Mouse (Mus musculus) embryonic facial prominence, embryonic 12.5 days (tissue): ENCODE measurements around the gene Itga9. TPM values are rescaled to one million over a fixed set of nuclear protein-coding genes. Genes with fewer than 3 reads are reported as not detected.

Source experiments
- ATAC-seq: fragments of 200-750 bp; cut with Nextera tagmentation; 2 replicates; pipeline ENCODE4 v1.8.0; 2017; ENCODE audit not compliant: insufficient number of reproducible peaks, insufficient read depth, low FRiP score, low TSS enrichment
- H3K27ac ChIP-seq: fragments of 300-500 bp; sonication (generic); 2 replicates; pipeline ENCODE4 v1.5.1; 2016; ENCODE audit warnings: mild to moderate bottlenecking
- H3K27me3 ChIP-seq: fragments of 300-500 bp; sonication (generic); 2 replicates; pipeline ENCODE4 v1.6.1; 2016; ENCODE audit warnings: mild to moderate bottlenecking, moderate library complexity
- H3K36me3 ChIP-seq: fragments of 300-500 bp; sonication (generic); 2 replicates; pipeline ENCODE4 v1.6.1; 2016; ENCODE audit warnings: mild to moderate bottlenecking
- H3K4me1 ChIP-seq: fragments of 300-500 bp; sonication (generic); 2 replicates; pipeline ENCODE4 v1.6.1; 2016
- H3K4me2 ChIP-seq: fragments of 300-500 bp; sonication (generic); replicated peaks from 2 replicates; pipeline ENCODE4 v1.6.1; 2016; ENCODE audit warnings: mild to moderate bottlenecking, moderate library complexity
- H3K4me3 ChIP-seq: fragments of 300-500 bp; sonication (generic); 2 replicates; pipeline ENCODE4 v1.5.1; 2016; ENCODE audit warnings: mild to moderate bottlenecking
- H3K9ac ChIP-seq: fragments of 300-500 bp; sonication (generic); 2 replicates; pipeline ENCODE4 v1.6.1; 2016; ENCODE audit warnings: mild to moderate bottlenecking, moderate library complexity
- H3K9me3 ChIP-seq: fragments of 300-500 bp; sonication (generic); 2 replicates; pipeline ENCODE4 v1.6.1; 2016; ENCODE audit warnings: mild to moderate bottlenecking, moderate library complexity
- WGBS: fragments of 180-500 bp; shearing (Covaris S2); methylation state at CpG from one replicate; pipeline ENCODE4 v1.1.7; 2016; 5-methylcytosine and 5-hydroxymethylcytosine counted together
- polyA plus RNA-seq: library from polyadenylated mRNA; unstranded; fragments of >200 nt; fragmentation: Nextera tagmentation; extraction: Ambion mirVana; gene quantifications from 2 replicates; pipeline ENCODE4 v1.2.1, GENCODE M21; 2016

Itga9 gene
- polyA plus RNA-seq, 1 experiment from 2014 or later, result 18.7 TPM

DNA sequence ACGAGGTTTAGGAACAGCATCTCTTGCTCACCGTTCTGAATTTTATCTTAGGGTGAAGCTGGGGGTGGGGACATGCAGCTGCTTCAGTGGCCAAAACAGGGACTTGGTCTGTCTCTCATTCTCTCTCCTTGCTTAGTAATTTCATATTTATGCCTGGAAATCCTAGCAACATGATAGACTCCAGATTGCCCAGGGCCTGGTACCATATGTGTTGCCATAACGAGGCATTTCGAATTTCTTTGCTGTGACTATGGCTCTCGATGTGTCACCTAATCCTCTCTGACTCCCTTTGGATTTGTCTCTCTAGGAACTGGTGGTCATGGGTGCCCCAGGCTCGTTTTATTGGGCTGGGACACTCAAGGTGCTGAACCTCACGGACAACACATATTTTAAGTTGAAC lies 51.7 kb downstream of the Itga9 start:
- ATAC-seq, result no peak
- WGBS, result 64% methylated on average over 7 of the region's 7 CpGs
- Histone ChIP-seq H3K4me2 (no peak overlapping the region), H3K4me3 (no peak overlapping the region), H3K9ac (no peak overlapping the region), H3K4me1 (peaks cover 23% of the 10 kb centered on the region), H3K9me3 (no peaks in the 10 kb centered on the region), H3K27ac (no peak overlapping the region), H3K36me3 (peaks cover 24% of the 10 kb centered on the region), H3K27me3 (no peaks in the 10 kb centered on the region)

GRCm38 (mm10) chr9:118659809-118660208 lies 53.3 kb downstream of the Itga9 start:
- no peak for ATAC-seq
- Histone ChIP-seq H3K27ac (no peak overlapping the region), H3K9ac (no peak overlapping the region), H3K4me3 (no peak overlapping the region), H3K9me3 (no peaks in the 10 kb centered on the region), H3K4me2 (no peak overlapping the region), H3K4me1 (peaks cover 9% of the 10 kb centered on the region; the same call in 1 of the 2 replicates), H3K36me3 (peaks cover 32% of the 10 kb centered on the region), H3K27me3 (no peaks in the 10 kb centered on the region)
- WGBS, result 88% methylated on average over 5 of the region's 5 CpGs

GRCm38 (mm10) chr9:118660259-118660658 lies 53.8 kb downstream of the Itga9 start:
- Histone ChIP-seq H3K9me3 (no peaks in the 10 kb centered on the region), H3K36me3 (peaks cover 32% of the 10 kb centered on the region), H3K4me3 (no peak overlapping the region), H3K4me1 (peaks cover 4% of the 10 kb centered on the region; the same call in 1 of the 2 replicates), H3K27ac (no peak overlapping the region), H3K27me3 (no peaks in the 10 kb centered on the region), H3K4me2 (no peak overlapping the region), H3K9ac (no peak overlapping the region)
- no peak for ATAC-seq
- 71% methylated on average over 7 of the region's 7 CpGs for WGBS

- no peak for ATAC-seq
- no peak overlapping the region for H3K27ac ChIP-seq
- H3K4me3 ChIP-seq, result no peak overlapping the region
- peaks cover 32% of the 10 kb centered on the region for H3K36me3 ChIP-seq
- 92% methylated on average over 8 of the region's 8 CpGs for WGBS
- H3K27me3 ChIP-seq, result no peaks in the 10 kb centered on the region
- H3K4me2 ChIP-seq, result no peak overlapping the region
- H3K4me1 ChIP-seq, result 0 out of 2 replicates have a peak, but pooled peaks cover 4% of the 10 kb centered on the region
- no peak overlapping the region for H3K9ac ChIP-seq
- H3K9me3 ChIP-seq, result no peaks in the 10 kb centered on the region
Observed at GRCm38 (mm10) chr9:118662026-118662425, 55.5 kb downstream of the Itga9 start.

GRCm38 (mm10) chr9:118662476-118662875 lies 56.0 kb downstream of the Itga9 start:
- Histone ChIP-seq H3K27me3 (no peaks in the 10 kb centered on the region), H3K27ac (no peak overlapping the region), H3K9ac (no peak overlapping the region), H3K9me3 (no peaks in the 10 kb centered on the region), H3K4me1 (0 out of 2 replicates have a peak, but pooled peaks cover 4% of the 10 kb centered on the region), H3K36me3 (peaks cover 32% of the 10 kb centered on the region), H3K4me2 (no peak overlapping the region), H3K4me3 (no peak overlapping the region)
- no peak for ATAC-seq
- WGBS, result 91% methylated on average over 10 of the region's 10 CpGs

DNA sequence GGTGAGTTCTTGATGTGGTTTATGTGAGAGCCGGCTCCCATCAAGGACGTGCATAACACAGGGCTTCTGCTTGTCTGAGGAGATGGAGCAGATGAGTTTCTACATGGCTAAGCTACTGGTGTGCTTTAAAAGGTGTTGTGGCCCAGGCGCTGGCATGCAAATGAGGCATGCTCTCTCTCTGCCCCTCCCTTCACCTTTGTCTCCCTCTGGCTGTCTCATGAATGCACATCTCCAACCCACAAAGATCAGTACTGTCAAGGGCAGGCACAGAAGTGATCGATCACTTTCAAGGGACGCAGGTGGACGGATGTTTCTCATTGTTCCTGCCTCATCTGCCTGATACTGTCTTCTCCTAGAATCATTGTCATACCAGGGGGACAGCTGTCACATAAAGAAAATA lies 57.4 kb downstream of the Itga9 start:
- Histone ChIP-seq H3K27ac (no peak overlapping the region), H3K4me3 (no peak overlapping the region), H3K4me1 (no peaks in the 10 kb centered on the region), H3K9ac (no peak overlapping the region), H3K4me2 (no peak overlapping the region), H3K27me3 (no peaks in the 10 kb centered on the region), H3K9me3 (no peaks in the 10 kb centered on the region), H3K36me3 (peaks cover 32% of the 10 kb centered on the region)
- whole genome bisulfite sequencing, result 77% methylated on average over 6 of the region's 6 CpGs
- ATAC-seq, result no peak

GRCm38 (mm10) chr9:118666069-118666468 lies 59.6 kb downstream of the Itga9 start:
- no peak overlapping the region for H3K27ac ChIP-seq
- H3K9me3 ChIP-seq, result no peaks in the 10 kb centered on the region
- ATAC-seq, result no peak
- no peak overlapping the region for H3K4me3 ChIP-seq
- H3K4me1 ChIP-seq, result no peaks in the 10 kb centered on the region
- 75% methylated on average over 3 of the region's 3 CpGs for WGBS
- peaks cover 37% of the 10 kb centered on the region for H3K36me3 ChIP-seq
- H3K9ac ChIP-seq, result no peak overlapping the region
- no peaks in the 10 kb centered on the region for H3K27me3 ChIP-seq
- no peak overlapping the region for H3K4me2 ChIP-seq

- H3K36me3 ChIP-seq, result peaks cover 27% of the 10 kb centered on the region
- no peaks in the 10 kb centered on the region for H3K9me3 ChIP-seq
- no peak overlapping the region for H3K4me2 ChIP-seq
- no peak for ATAC-seq
- no peak overlapping the region for H3K27ac ChIP-seq
- no peaks in the 10 kb centered on the region for H3K4me1 ChIP-seq
- H3K4me3 ChIP-seq, result no peak overlapping the region
- no peaks in the 10 kb centered on the region for H3K27me3 ChIP-seq
- 75% methylated on average over 3 of the region's 3 CpGs for WGBS
- H3K9ac ChIP-seq, result no peak overlapping the region
Observed at GRCm38 (mm10) chr9:118669696-118670095, 63.2 kb downstream of the Itga9 start.

- no peak for ATAC-seq
- Histone ChIP-seq H3K4me2 (no peak overlapping the region), H3K27me3 (no peaks in the 10 kb centered on the region), H3K9ac (no peak overlapping the region), H3K36me3 (peaks cover 30% of the 10 kb centered on the region), H3K9me3 (no peaks in the 10 kb centered on the region), H3K4me1 (peaks cover 30% of the 10 kb centered on the region), H3K27ac (no peak overlapping the region), H3K4me3 (no peak overlapping the region)
- 81% methylated on average over 12 of the region's 12 CpGs for WGBS
Observed at GRCm38 (mm10) chr9:118674277-118674676, 67.8 kb downstream of the Itga9 start.

DNA sequence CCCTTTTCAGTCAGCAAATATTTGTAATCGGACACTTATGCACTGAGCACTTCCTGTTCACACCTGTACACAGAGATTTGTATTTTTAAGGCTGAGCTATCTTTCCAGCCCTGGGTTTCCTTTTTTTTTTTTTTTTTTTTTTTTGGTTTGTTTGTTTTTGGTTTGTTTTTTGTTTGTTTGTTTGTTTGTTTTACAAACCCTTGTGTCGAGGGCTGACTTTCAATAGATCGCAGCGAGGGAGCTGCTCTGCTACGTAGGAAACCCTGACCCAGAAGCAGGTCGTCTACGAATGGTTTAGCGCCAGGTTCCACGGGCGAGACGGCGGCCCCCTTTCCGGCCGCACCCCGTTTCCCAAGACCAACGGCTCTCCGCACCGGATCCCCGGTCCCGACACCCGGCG lies 68.3 kb downstream of the Itga9 start:
- H3K4me2 ChIP-seq, result no peak overlapping the region
- 86% methylated on average over 17 of the region's 22 CpGs for WGBS
- H3K9ac ChIP-seq, result no peak overlapping the region
- H3K9me3 ChIP-seq, result no peaks in the 10 kb centered on the region
- H3K27ac ChIP-seq, result no peak overlapping the region
- ATAC-seq, result no peak
- H3K36me3 ChIP-seq, result peaks cover 30% of the 10 kb centered on the region
- no peaks in the 10 kb centered on the region for H3K27me3 ChIP-seq
- peaks cover 30% of the 10 kb centered on the region for H3K4me1 ChIP-seq
- H3K4me3 ChIP-seq, result no peak overlapping the region

- Histone ChIP-seq H3K4me1 (peaks cover 30% of the 10 kb centered on the region), H3K27me3 (no peaks in the 10 kb centered on the region), H3K4me3 (no peak overlapping the region), H3K27ac (no peak overlapping the region), H3K9me3 (no peaks in the 10 kb centered on the region), H3K4me2 (no peak overlapping the region), H3K9ac (no peak overlapping the region), H3K36me3 (peaks cover 24% of the 10 kb centered on the region)
- ATAC-seq, result no peak
- WGBS, result 90% methylated on average over 8 of the region's 8 CpGs
Observed at GRCm38 (mm10) chr9:118675573-118676170, 69.2 kb downstream of the Itga9 start.

DNA sequence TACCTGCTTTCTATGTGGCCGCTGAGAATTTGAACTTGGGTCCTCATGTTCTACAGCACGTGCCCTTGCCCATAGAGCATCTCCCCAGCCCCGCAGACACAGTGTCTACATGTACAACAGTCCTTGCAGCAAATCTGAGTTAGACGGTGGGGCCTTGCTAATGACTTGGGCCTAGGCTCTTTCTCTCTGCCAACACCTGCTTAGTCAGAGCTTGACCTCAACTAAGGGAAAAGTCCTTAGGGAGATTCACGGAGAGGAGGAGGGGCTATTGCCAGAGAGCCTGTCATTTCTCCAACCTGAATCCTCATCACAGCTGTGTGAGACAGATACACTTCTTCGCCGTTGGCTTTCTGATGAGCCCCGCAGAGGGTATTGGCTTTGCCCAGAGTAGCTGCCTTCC lies 70.2 kb downstream of the Itga9 start:
- no peak for ATAC-seq

More for the DNA sequence above, 70.2 kb downstream of the Itga9 start:
- H3K36me3 ChIP-seq, result peaks cover 16% of the 10 kb centered on the region
- 73% methylated on average over 8 of the region's 8 CpGs for WGBS
- no peaks in the 10 kb centered on the region for H3K9me3 ChIP-seq
- H3K27me3 ChIP-seq, result no peaks in the 10 kb centered on the region
- no peak overlapping the region for H3K9ac ChIP-seq
- H3K4me2 ChIP-seq, result no peak overlapping the region
- H3K27ac ChIP-seq, result peak overlapping the region; percentile 32; the same call in 1 of the 2 replicates
- peaks cover 30% of the 10 kb centered on the region for H3K4me1 ChIP-seq
- no peak overlapping the region for H3K4me3 ChIP-seq
